Mouse (Mus musculus): ENCODE measurements around the gene Tamm41. TPM values are rescaled to one million over a fixed set of nuclear protein-coding genes. Genes with fewer than 3 reads are reported as not detected.

Gene Tamm41
- polyA plus RNA-seq, 1 experiment from 2014 or later: 83.0 TPM

- peaks cover 37% of the 10 kb centered on the region for H3K4me1 ChIP-seq (replicated peaks)
- H3K27me3 ChIP-seq (ENCODE audit: insufficient read depth, poor library complexity, severe bottlenecking): peaks cover 68% of the 10 kb centered on the region
- no peaks in the 10 kb centered on the region for H3K36me3 ChIP-seq
- no peak overlapping the region for H3K27ac ChIP-seq
- 41% methylated on average over 2 of the region's 2 CpGs for WGBS
- no peak overlapping the region for H3K4me3 ChIP-seq
- no peak for DNase-seq (ENCODE audit: low spot score)
- H3K9me3 ChIP-seq: 0 out of 2 replicates have a peak, but pooled peaks cover 4% of the 10 kb centered on the region
Measured at GRCm38 (mm10) chr6:114966396-114967154, 71.1 kb downstream of the Tamm41 start.

- 80% methylated on average over 3 of the region's 3 CpGs for WGBS
Measured at GRCm38 (mm10) chr6:114965802-114966201, 71.9 kb downstream of the Tamm41 start.

GRCm38 (mm10) chr6:114965396-114965795, 72.3 kb downstream of the Tamm41 start:
- Histone ChIP-seq H3K27ac (no peak overlapping the region), H3K36me3 (no peaks in the 10 kb centered on the region), H3K9me3 (no peaks in the 10 kb centered on the region), H3K27me3 (ENCODE audit: insufficient read depth, poor library complexity, severe bottlenecking) (peaks cover 63% of the 10 kb centered on the region), H3K4me1 (replicated peaks) (peaks cover 33% of the 10 kb centered on the region), H3K4me3 (no peak overlapping the region)
- WGBS: 84% methylated on average over 8 of the region's 8 CpGs
- no peak for DNase-seq (ENCODE audit: low spot score)

More at GRCm38 (mm10) chr6:114965802-114966201, 71.9 kb downstream of the Tamm41 start:
- Histone ChIP-seq H3K4me1 (replicated peaks) (peaks cover 34% of the 10 kb centered on the region), H3K4me3 (no peak overlapping the region), H3K9me3 (0 out of 2 replicates have a peak, but pooled peaks cover 2% of the 10 kb centered on the region), H3K27ac (no peak overlapping the region), H3K27me3 (ENCODE audit: insufficient read depth, poor library complexity, severe bottlenecking) (peaks cover 67% of the 10 kb centered on the region), H3K36me3 (no peaks in the 10 kb centered on the region)
- no peak for DNase-seq (ENCODE audit: low spot score)

GRCm38 (mm10) chr6:114964235-114964634, 73.4 kb downstream of the Tamm41 start:
- Histone ChIP-seq H3K27ac (no peak overlapping the region), H3K4me1 (replicated peaks) (peaks cover 21% of the 10 kb centered on the region), H3K27me3 (ENCODE audit: insufficient read depth, poor library complexity, severe bottlenecking) (peaks cover 51% of the 10 kb centered on the region), H3K36me3 (no peaks in the 10 kb centered on the region), H3K4me3 (no peak overlapping the region), H3K9me3 (no peaks in the 10 kb centered on the region)
- WGBS: 78% methylated on average over 2 of the region's 2 CpGs
- DNase-seq (ENCODE audit: low spot score): no peak

- no peak for DNase-seq (ENCODE audit: low spot score)
- peaks cover 15% of the 10 kb centered on the region; the same call in 1 of the 2 replicates for H3K4me1 ChIP-seq (replicated peaks)
- WGBS: 67% methylated on average over 5 of the region's 5 CpGs
- H3K4me3 ChIP-seq: no peak overlapping the region
- no peaks in the 10 kb centered on the region for H3K36me3 ChIP-seq
- H3K9me3 ChIP-seq: no peaks in the 10 kb centered on the region
- peaks cover 45% of the 10 kb centered on the region for H3K27me3 ChIP-seq (ENCODE audit: insufficient read depth, poor library complexity, severe bottlenecking)
- no peak overlapping the region; the same call in 1 of the 2 replicates for H3K27ac ChIP-seq
Measured at GRCm38 (mm10) chr6:114963636-114964035, 74.0 kb downstream of the Tamm41 start.

- Histone ChIP-seq H3K27ac (no peak overlapping the region), H3K4me3 (no peak overlapping the region), H3K4me1 (replicated peaks) (peaks cover 5% of the 10 kb centered on the region; the same call in 1 of the 2 replicates), H3K27me3 (ENCODE audit: insufficient read depth, poor library complexity, severe bottlenecking) (peaks cover 24% of the 10 kb centered on the region), H3K36me3 (no peaks in the 10 kb centered on the region), H3K9me3 (no peaks in the 10 kb centered on the region)
- WGBS: 85% methylated on average over 10 of the region's 10 CpGs
- no peak for DNase-seq (ENCODE audit: low spot score)
Measured at GRCm38 (mm10) chr6:114961276-114962068, 76.2 kb downstream of the Tamm41 start.

- no peak overlapping the region for H3K4me3 ChIP-seq
- no peaks in the 10 kb centered on the region for H3K9me3 ChIP-seq
- 0 out of 2 replicates have a peak, but pooled peaks cover under 1% of the 10 kb centered on the region for H3K27me3 ChIP-seq (ENCODE audit: insufficient read depth, poor library complexity, severe bottlenecking)
- 87% methylated on average over 6 of the region's 6 CpGs for WGBS
- no peak for DNase-seq (ENCODE audit: low spot score)
- H3K36me3 ChIP-seq: no peaks in the 10 kb centered on the region
- H3K27ac ChIP-seq: no peak overlapping the region
- H3K4me1 ChIP-seq (replicated peaks): peaks cover 5% of the 10 kb centered on the region; the same call in 1 of the 2 replicates
Measured at GRCm38 (mm10) chr6:114959012-114959398, 78.7 kb downstream of the Tamm41 start.

GRCm38 (mm10) chr6:114958249-114959011, 79.2 kb downstream of the Tamm41 start:
- WGBS: 89% methylated on average over 10 of the region's 10 CpGs
- Histone ChIP-seq H3K4me1 (replicated peaks) (peaks cover under 1% of the 10 kb centered on the region; the same call in 1 of the 2 replicates), H3K27me3 (ENCODE audit: insufficient read depth, poor library complexity, severe bottlenecking) (no peaks in the 10 kb centered on the region), H3K4me3 (no peak overlapping the region), H3K9me3 (no peaks in the 10 kb centered on the region), H3K27ac (no peak overlapping the region), H3K36me3 (no peaks in the 10 kb centered on the region)
- no peak for DNase-seq (ENCODE audit: low spot score)

GRCm38 (mm10) chr6:114957756-114958155, 79.9 kb downstream of the Tamm41 start:
- H3K27ac ChIP-seq: no peak overlapping the region
- no peaks in the 10 kb centered on the region for H3K27me3 ChIP-seq (ENCODE audit: insufficient read depth, poor library complexity, severe bottlenecking)
- 80% methylated on average over 12 of the region's 12 CpGs for whole genome bisulfite sequencing
- DNase-seq (ENCODE audit: low spot score): no peak
- no peaks in the 10 kb centered on the region; the same call in 1 of the 2 replicates for H3K4me1 ChIP-seq (replicated peaks)
- no peaks in the 10 kb centered on the region for H3K36me3 ChIP-seq
- H3K9me3 ChIP-seq: no peaks in the 10 kb centered on the region
- H3K4me3 ChIP-seq: no peak overlapping the region

- no peaks in the 10 kb centered on the region; the same call in 1 of the 2 replicates for H3K4me1 ChIP-seq (replicated peaks)
- H3K36me3 ChIP-seq: no peaks in the 10 kb centered on the region
- no peaks in the 10 kb centered on the region for H3K9me3 ChIP-seq
- H3K4me3 ChIP-seq: no peak overlapping the region
- WGBS: 88% methylated on average over 5 of the region's 5 CpGs
- DNase-seq (ENCODE audit: low spot score): no peak
- H3K27ac ChIP-seq: no peak overlapping the region
- no peaks in the 10 kb centered on the region for H3K27me3 ChIP-seq (ENCODE audit: insufficient read depth, poor library complexity, severe bottlenecking)
Measured at GRCm38 (mm10) chr6:114954496-114954895, 83.2 kb downstream of the Tamm41 start.
